Mouse (Mus musculus): ENCODE data around the gene Ttc25. TPM values are rescaled to one million over a fixed set of nuclear protein-coding genes. Genes with fewer than 3 reads are reported as not detected.

Ttc25 gene
- polyA plus RNA-seq (2015; fragmentation: Nextera tagmentation; extraction: Ambion mirVana), result 0.66 TPM in 2 replicates

DNA sequence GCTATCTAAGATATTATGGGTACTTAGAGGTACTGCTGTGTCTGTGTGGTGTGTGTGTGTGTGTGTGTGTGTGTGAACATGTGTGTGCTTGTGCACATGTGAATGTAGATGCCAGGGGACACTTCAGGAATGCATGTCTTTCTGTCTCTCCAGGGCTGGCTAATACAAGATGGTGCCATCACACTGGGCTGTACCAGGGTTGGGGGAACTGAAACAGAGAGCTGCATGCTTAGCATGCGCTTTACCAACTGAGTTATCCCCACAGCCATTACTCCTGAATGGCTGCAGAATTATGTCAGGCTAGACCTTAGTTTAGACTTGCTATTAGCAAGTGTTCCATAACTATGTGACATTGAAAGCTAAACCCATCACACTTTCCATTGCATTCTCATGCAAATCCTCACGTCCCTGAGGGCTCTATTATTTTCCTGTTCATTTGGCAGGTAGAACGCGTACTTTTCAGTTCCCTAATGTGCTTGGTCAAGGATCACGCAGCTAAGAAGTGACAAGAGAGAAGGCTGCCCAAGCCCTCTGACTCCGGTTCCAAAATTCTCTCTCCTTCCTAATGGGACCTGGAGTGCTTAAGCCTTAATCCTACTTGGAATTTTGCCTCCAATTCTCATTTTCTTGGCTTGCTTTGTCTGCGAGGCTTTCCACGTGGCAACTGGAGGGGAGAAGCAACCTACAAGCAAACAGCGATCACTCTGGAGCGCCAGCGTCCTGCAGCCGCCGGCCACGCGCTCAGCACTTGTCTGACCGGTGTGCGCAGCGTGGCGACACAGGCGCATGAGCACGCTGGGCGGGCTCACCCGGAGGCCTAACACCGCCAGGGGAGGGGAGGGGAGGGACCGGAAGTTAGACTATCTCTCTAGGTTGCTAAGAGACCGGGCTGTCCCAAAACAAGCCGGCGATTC, at the start of gene Ttc25:
Gene Ttc25, plus strand, starts transcription at position 776 of the 914 bp plus-strand sequence.
- peak within 1 kb of the TSS; percentile 53 for H3K9ac ChIP-seq
- H3K4me3 ChIP-seq, result peak within 1 kb of the TSS; percentile 51
- ATAC-seq (replicated peaks; ENCODE audit: insufficient number of reproducible peaks, insufficient read depth, low FRiP score, low read depth), result peak; percentile 98
- H3K27ac ChIP-seq, result peak within 1 kb of the TSS; percentile 67
- H3K36me3 ChIP-seq, result no peaks in the 10 kb centered on the region
- peaks cover 11% of the 10 kb centered on the region for H3K4me1 ChIP-seq (replicated peaks)
- H3K9me3 ChIP-seq (replicated peaks), result no peaks in the 10 kb centered on the region
- no peaks in the 10 kb centered on the region for H3K27me3 ChIP-seq
- 4% methylated on average over 28 of the region's 28 CpGs for whole genome bisulfite sequencing
- H3K4me2 ChIP-seq, result peak within 1 kb of the TSS; percentile 73

DNA sequence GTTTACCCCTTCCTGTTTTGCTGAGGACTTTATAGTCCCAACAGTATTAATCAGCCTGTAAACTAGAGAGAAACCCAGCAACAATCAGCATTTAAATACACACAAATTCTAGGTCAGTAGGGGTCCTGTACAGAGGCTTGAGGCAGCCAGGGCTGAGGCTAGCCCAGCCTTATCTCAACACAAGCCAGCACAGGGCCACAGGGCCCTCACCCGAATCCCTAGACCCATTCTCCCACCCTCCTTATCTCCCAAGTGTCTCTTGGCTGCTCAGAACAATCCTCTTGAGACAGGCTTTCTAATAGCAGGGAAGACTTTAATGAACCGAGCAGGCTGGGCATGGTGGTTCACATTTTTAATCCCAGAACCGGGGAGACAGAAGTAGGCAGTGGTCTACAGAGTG, 45.2 kb upstream of the Ttc25 start:
- H3K4me3 ChIP-seq, result no peak overlapping the region
- no peak overlapping the region for H3K27ac ChIP-seq
- H3K4me2 ChIP-seq, result no peak overlapping the region
- H3K9me3 ChIP-seq (replicated peaks), result no peaks in the 10 kb centered on the region
- H3K4me1 ChIP-seq (replicated peaks), result no peaks in the 10 kb centered on the region
- H3K36me3 ChIP-seq, result peaks cover 73% of the 10 kb centered on the region
- WGBS, result 78% methylated on average over 3 of the region's 3 CpGs
- no peak overlapping the region for H3K9ac ChIP-seq
- H3K27me3 ChIP-seq, result no peaks in the 10 kb centered on the region
- ATAC-seq (replicated peaks; ENCODE audit: insufficient number of reproducible peaks, insufficient read depth, low FRiP score, low read depth), result no peak

- WGBS, result 84% methylated on average over 7 of the region's 7 CpGs
- Histone ChIP-seq H3K9me3 (replicated peaks) (no peaks in the 10 kb centered on the region), H3K4me2 (no peak overlapping the region), H3K36me3 (peaks cover 71% of the 10 kb centered on the region), H3K9ac (no peak overlapping the region), H3K27ac (no peak overlapping the region), H3K4me3 (no peak overlapping the region), H3K27me3 (no peaks in the 10 kb centered on the region), H3K4me1 (replicated peaks) (no peaks in the 10 kb centered on the region)
- no peak for ATAC-seq (replicated peaks; ENCODE audit: insufficient number of reproducible peaks, insufficient read depth, low FRiP score, low read depth)
Measured at GRCm38 (mm10) chr11:100500651-100501050, 44.8 kb upstream of the Ttc25 start.

GRCm38 (mm10) chr11:100501321-100501720, 44.1 kb upstream of the Ttc25 start:
- Histone ChIP-seq H3K9me3 (replicated peaks) (no peaks in the 10 kb centered on the region), H3K4me2 (no peak overlapping the region), H3K27ac (no peak overlapping the region), H3K4me3 (no peak overlapping the region), H3K4me1 (replicated peaks) (no peaks in the 10 kb centered on the region), H3K9ac (no peak overlapping the region), H3K36me3 (peaks cover 71% of the 10 kb centered on the region), H3K27me3 (no peaks in the 10 kb centered on the region)
- WGBS, result 43% methylated on average over 6 of the region's 6 CpGs
- ATAC-seq (replicated peaks; ENCODE audit: insufficient number of reproducible peaks, insufficient read depth, low FRiP score, low read depth), result no peak

DNA sequence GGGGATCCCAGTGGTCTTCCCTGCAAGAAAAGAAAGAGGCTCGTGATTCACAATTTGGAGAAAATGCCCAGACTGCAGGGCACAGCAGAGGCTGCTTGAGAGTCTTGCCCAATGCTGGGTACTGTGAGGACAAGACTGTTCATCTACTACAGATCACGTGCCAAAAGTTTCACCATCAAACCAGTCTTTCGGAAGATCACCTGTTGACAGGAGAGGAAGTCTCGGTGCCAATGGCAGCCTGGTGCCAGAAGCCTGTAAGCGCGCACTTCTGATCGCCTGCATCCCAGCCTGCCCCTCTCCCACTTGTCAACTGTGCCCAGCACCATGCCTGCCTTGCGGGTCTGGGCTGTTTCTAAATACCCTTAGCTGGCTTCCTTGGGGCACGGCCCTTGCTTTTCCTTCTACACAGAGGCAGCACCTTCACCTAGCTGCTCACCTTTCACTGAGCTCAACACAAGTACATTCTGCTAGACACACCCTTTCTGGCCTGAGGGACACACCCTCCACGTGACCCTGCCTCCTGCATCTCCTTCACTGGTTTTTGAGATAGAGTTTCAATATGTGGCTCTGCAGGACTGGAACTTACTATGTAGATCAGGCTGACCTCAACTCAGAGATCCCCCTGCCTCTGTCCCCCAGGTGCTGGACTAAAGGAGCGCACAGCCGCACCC, 40.3 kb upstream of the Ttc25 start:
- Histone ChIP-seq H3K9ac (no peak overlapping the region), H3K27me3 (no peaks in the 10 kb centered on the region), H3K9me3 (replicated peaks) (no peaks in the 10 kb centered on the region), H3K4me1 (replicated peaks) (no peaks in the 10 kb centered on the region), H3K4me3 (no peak overlapping the region), H3K36me3 (peaks cover 78% of the 10 kb centered on the region), H3K4me2 (no peak overlapping the region), H3K27ac (no peak overlapping the region)
- 95% methylated on average over 12 of the region's 12 CpGs for WGBS
- ATAC-seq (replicated peaks; ENCODE audit: insufficient number of reproducible peaks, insufficient read depth, low FRiP score, low read depth), result no peak

DNA sequence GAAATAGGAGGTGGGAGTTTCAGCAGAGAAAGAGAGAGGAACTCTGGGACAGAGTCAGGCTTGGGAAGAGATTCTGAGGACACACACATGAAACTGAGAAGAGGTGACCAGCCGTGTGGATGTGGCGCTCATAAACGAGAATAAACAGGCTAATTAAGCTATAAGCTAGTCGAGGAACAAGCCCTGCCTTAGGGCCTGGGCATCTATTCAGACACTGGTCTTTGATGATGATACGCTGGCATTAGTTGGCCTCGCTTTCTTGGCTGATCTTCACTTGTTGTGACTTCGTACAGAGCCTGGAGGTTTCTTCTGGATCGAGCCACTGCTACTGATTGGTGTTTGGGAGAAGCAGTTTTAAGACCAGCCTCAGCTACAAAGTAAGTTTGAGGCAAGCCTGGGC, 39.4 kb upstream of the Ttc25 start:
- H3K27ac ChIP-seq, result no peak overlapping the region
- H3K4me2 ChIP-seq, result no peak overlapping the region
- H3K9me3 ChIP-seq (replicated peaks), result no peaks in the 10 kb centered on the region
- 93% methylated on average over 8 of the region's 8 CpGs for WGBS
- peaks cover 81% of the 10 kb centered on the region for H3K36me3 ChIP-seq
- ATAC-seq (replicated peaks; ENCODE audit: insufficient number of reproducible peaks, insufficient read depth, low FRiP score, low read depth), result no peak
- H3K4me3 ChIP-seq, result no peak overlapping the region
- H3K9ac ChIP-seq, result no peak overlapping the region
- no peaks in the 10 kb centered on the region for H3K27me3 ChIP-seq
- no peaks in the 10 kb centered on the region for H3K4me1 ChIP-seq (replicated peaks)

DNA sequence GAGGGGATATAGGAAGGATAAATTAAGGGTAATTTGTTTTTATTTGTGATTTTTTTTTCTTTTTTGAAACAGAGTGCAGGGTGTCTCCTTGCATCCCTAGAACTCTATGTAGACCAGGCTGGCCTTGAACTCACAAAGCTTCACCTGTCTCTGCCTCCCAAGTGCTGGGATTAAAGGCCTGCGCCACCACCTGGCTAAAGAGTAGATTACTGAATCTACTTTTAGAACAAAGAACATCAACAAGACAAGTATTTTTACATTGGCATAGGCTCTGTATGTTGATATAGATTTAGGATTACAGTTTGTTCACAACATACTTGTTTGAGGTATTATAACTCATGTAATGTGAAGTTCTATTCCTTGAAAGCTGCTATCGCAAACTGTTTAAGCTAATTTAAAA, 34.9 kb upstream of the Ttc25 start:
- Histone ChIP-seq H3K4me1 (replicated peaks) (no peaks in the 10 kb centered on the region), H3K4me3 (no peak overlapping the region), H3K9me3 (replicated peaks) (no peaks in the 10 kb centered on the region), H3K36me3 (peaks cover 89% of the 10 kb centered on the region), H3K9ac (no peak overlapping the region), H3K4me2 (no peak overlapping the region), H3K27ac (no peak overlapping the region), H3K27me3 (no peaks in the 10 kb centered on the region)
- WGBS, result 94% methylated on average over 2 of the region's 2 CpGs
- ATAC-seq (replicated peaks; ENCODE audit: insufficient number of reproducible peaks, insufficient read depth, low FRiP score, low read depth), result no peak

- WGBS, result 84% methylated on average over 1 of the region's 1 CpGs
- no peaks in the 10 kb centered on the region for H3K4me1 ChIP-seq (replicated peaks)
- H3K27ac ChIP-seq, result no peak overlapping the region
- H3K36me3 ChIP-seq, result peaks cover 86% of the 10 kb centered on the region
- ATAC-seq (replicated peaks; ENCODE audit: insufficient number of reproducible peaks, insufficient read depth, low FRiP score, low read depth), result no peak
- no peak overlapping the region for H3K4me2 ChIP-seq
- no peak overlapping the region for H3K4me3 ChIP-seq
- no peaks in the 10 kb centered on the region for H3K9me3 ChIP-seq (replicated peaks)
- no peaks in the 10 kb centered on the region for H3K27me3 ChIP-seq
- no peak overlapping the region for H3K9ac ChIP-seq
Measured at GRCm38 (mm10) chr11:100512384-100512783, 33.0 kb upstream of the Ttc25 start.

DNA sequence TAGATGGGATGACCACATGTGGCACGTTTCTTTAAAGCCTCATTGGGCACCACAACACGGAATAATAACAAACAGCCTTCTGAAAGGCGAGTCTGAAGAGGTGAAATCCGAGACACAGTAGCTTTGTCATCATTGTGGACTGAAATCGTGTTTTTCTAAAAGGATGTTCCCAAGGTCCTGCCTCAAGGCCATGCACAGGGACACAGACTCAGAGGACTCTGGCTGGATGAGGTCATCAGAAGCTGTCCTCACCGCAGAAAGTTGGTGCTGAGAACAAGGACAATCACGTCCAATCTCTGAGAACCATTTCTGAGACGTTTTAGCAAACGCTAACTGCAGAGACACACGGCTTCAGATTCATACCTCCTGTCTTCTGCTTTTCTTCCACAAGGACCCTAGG, 31.7 kb upstream of the Ttc25 start:
- no peak for ATAC-seq (replicated peaks; ENCODE audit: insufficient number of reproducible peaks, insufficient read depth, low FRiP score, low read depth)
- H3K27ac ChIP-seq, result no peak overlapping the region
- 82% methylated on average over 10 of the region's 10 CpGs for WGBS
- H3K36me3 ChIP-seq, result peaks cover 88% of the 10 kb centered on the region
- no peak overlapping the region for H3K4me3 ChIP-seq
- H3K9me3 ChIP-seq (replicated peaks), result no peaks in the 10 kb centered on the region
- H3K9ac ChIP-seq, result no peak overlapping the region
- no peak overlapping the region for H3K4me2 ChIP-seq
- H3K27me3 ChIP-seq, result no peaks in the 10 kb centered on the region
- no peaks in the 10 kb centered on the region for H3K4me1 ChIP-seq (replicated peaks)

- Histone ChIP-seq H3K4me1 (replicated peaks) (no peaks in the 10 kb centered on the region), H3K36me3 (peaks cover 90% of the 10 kb centered on the region), H3K4me3 (no peak overlapping the region), H3K4me2 (no peak overlapping the region), H3K27me3 (no peaks in the 10 kb centered on the region), H3K27ac (no peak overlapping the region), H3K9ac (no peak overlapping the region), H3K9me3 (replicated peaks) (no peaks in the 10 kb centered on the region)
- 84% methylated on average over 9 of the region's 9 CpGs for WGBS
- ATAC-seq (replicated peaks; ENCODE audit: insufficient number of reproducible peaks, insufficient read depth, low FRiP score, low read depth), result no peak
Measured at GRCm38 (mm10) chr11:100515061-100515460, 30.3 kb upstream of the Ttc25 start.

- WGBS, result 91% methylated on average over 9 of the region's 9 CpGs
- Histone ChIP-seq H3K27me3 (no peaks in the 10 kb centered on the region), H3K27ac (no peak overlapping the region), H3K4me1 (replicated peaks) (no peaks in the 10 kb centered on the region), H3K36me3 (peaks cover 95% of the 10 kb centered on the region), H3K9me3 (replicated peaks) (no peaks in the 10 kb centered on the region), H3K4me2 (no peak overlapping the region), H3K4me3 (no peak overlapping the region), H3K9ac (no peak overlapping the region)
- ATAC-seq (replicated peaks; ENCODE audit: insufficient number of reproducible peaks, insufficient read depth, low FRiP score, low read depth), result no peak
Measured at GRCm38 (mm10) chr11:100515789-100516188, 29.6 kb upstream of the Ttc25 start.
